Mouse (Mus musculus) ES-E14 (cell line): ENCODE measurements around the gene Cebpa. TPM values are rescaled to one million over a fixed set of nuclear protein-coding genes. Genes with fewer than 3 reads are reported as not detected.

ENCODE experiments used
- DNase-seq: peaks from one replicate; pipeline ENCODE4 v3.0.0-alpha.2; 2013; ENCODE audit warnings: low read depth, low spot score
- H3K27ac ChIP-seq: 2 replicates; pipeline ENCODE4 v1.5.1; 2012; ENCODE audit warnings: low read depth, mild to moderate bottlenecking, low read length, moderate library complexity, mixed read lengths; ENCODE audit not compliant: poor library complexity, insufficient read depth, severe bottlenecking
- H3K36me3 ChIP-seq: 2 replicates; pipeline ENCODE4 v1.6.1; 2012; ENCODE audit warnings: mild to moderate bottlenecking, low read length, moderate library complexity, mixed read lengths; ENCODE audit not compliant: control insufficient read depth, poor library complexity, insufficient read depth, severe bottlenecking
- H3K4me1 ChIP-seq, 2 experiments: fragments of 150-350 bp in 1 of 2; sonication (generic) in 1 of 2; 2 replicates each; pipeline ENCODE4 v1.6.1; 2012; ENCODE audit warnings: low read length in 2 of 2, mild to moderate bottlenecking in 1 of 2, mixed read lengths in 1 of 2; ENCODE audit not compliant: control insufficient read depth in 2 of 2, insufficient read depth in 2 of 2, poor library complexity in 1 of 2
- H3K4me3 ChIP-seq, 2 experiments: fragments of 150-350 bp in 1 of 2; sonication (generic) in 1 of 2; 2 replicates each; pipeline ENCODE4 v1.5.1; 2012; ENCODE audit warnings: low read length in 2 of 2, low read depth in 1 of 2, mild to moderate bottlenecking in 1 of 2, mixed read lengths in 1 of 2; ENCODE audit not compliant: insufficient read depth in 1 of 2, poor library complexity in 1 of 2, severe bottlenecking in 1 of 2
- H3K9ac ChIP-seq: 2 replicates; pipeline ENCODE4 v1.6.1; 2012; ENCODE audit warnings: low read depth, mild to moderate bottlenecking, low read length, mixed read lengths; ENCODE audit not compliant: poor library complexity, insufficient read depth, severe bottlenecking
- H3K9me3 ChIP-seq: fragments of 150-350 bp; sonication (generic); 2 replicates; pipeline ENCODE4 v1.6.1; 2012; ENCODE audit warnings: low read depth, mild to moderate bottlenecking, low read length; ENCODE audit not compliant: control insufficient read depth, insufficient read depth
- CHD2 ChIP-seq: IDR thresholded peaks from 2 replicates; pipeline ENCODE4 v1.6.1; 2014; ENCODE audit warnings: mild to moderate bottlenecking, low read depth, low read length, inconsistent platforms
- HCFC1 ChIP-seq: IDR thresholded peaks from 2 replicates; pipeline ENCODE4 v1.6.1; 2012; ENCODE audit warnings: low read length, inconsistent platforms, borderline replicate concordance; ENCODE audit not compliant: insufficient read depth
- MAFK ChIP-seq: IDR thresholded peaks from 2 replicates; pipeline ENCODE4 v1.6.1; 2014; ENCODE audit warnings: mild to moderate bottlenecking, low read depth, low read length, inconsistent platforms; ENCODE audit not compliant: insufficient read depth
- ZC3H11A ChIP-seq: IDR thresholded peaks from 2 replicates; pipeline ENCODE4 v1.6.1; 2012; ENCODE audit warnings: low read depth, mild to moderate bottlenecking, inconsistent platforms, low read length, borderline replicate concordance
- ZNF384 ChIP-seq: IDR thresholded peaks from 2 replicates; pipeline ENCODE4 v1.6.1; 2012; ENCODE audit warnings: low read depth, low read length, inconsistent platforms
- in situ Hi-C, 2 experiments: fragments of 600-800 bp; cut with MboI; formaldehyde crosslinking; loops; one replicate each; pipeline ENCODE4 v1.15.1; 2025; ENCODE audit warnings: low sequenced_read_pairs in 2 of 2, inconsistent platforms in 1 of 2; ENCODE audit not compliant: unreplicated experiment in 2 of 2
- total RNA-seq: library from RNA; depleted of rRNA; stranded (reverse); fragments of 300-350 nt; gene quantifications from 2 replicates; pipeline ENCODE4 v1.2.3, GENCODE M21; 2012

The Cebpa gene
- total RNA-seq, 1 experiment, result 2.5 TPM

GRCm38 (mm10) chr7:35134621-35135020 is 15.5 kb downstream of the Cebpa start:
- TF ChIP-seq HCFC1 (no peak), ZC3H11A (no peak)
- no peak overlapping the region for H3K9ac ChIP-seq
- no peak overlapping the region for H3K27ac ChIP-seq
- DNase-seq, result no peak
- H3K36me3 ChIP-seq, result no peaks in the 10 kb centered on the region
- no peaks in the 10 kb centered on the region for H3K9me3 ChIP-seq
- peaks cover 0 to 5% of the 10 kb centered on the region in 2 experiments; a peak in 1 of 4 replicates for H3K4me1 ChIP-seq
- in situ Hi-C loops, result no loop called here
- no peak overlapping the region for H3K4me3 ChIP-seq

- in situ Hi-C loops, result no loop called here
- Histone ChIP-seq H3K9me3 (no peaks in the 10 kb centered on the region), H3K4me1 (peaks cover 0 to 8% of the 10 kb centered on the region in 2 experiments; a peak in 2 of 4 replicates), H3K9ac (no peak overlapping the region), H3K4me3 (no peak overlapping the region), H3K36me3 (no peaks in the 10 kb centered on the region), H3K27ac (no peak overlapping the region)
- DNase-seq, result no peak
- TF ChIP-seq HCFC1 (no peak), CHD2 (no peak), ZC3H11A (no peak), ZNF384 (no peak)
These were observed 18.4 kb downstream of the Cebpa start for GRCm38 (mm10) chr7:35137524-35137923.

GRCm38 (mm10) chr7:35138481-35138880 is 19.4 kb downstream of the Cebpa start:
- Histone ChIP-seq H3K36me3 (no peaks in the 10 kb centered on the region), H3K9me3 (no peaks in the 10 kb centered on the region), H3K9ac (no peak overlapping the region), H3K4me3 (no peak overlapping the region), H3K4me1 (peaks cover 0 to 8% of the 10 kb centered on the region in 2 experiments; a peak in 2 of 4 replicates), H3K27ac (no peak overlapping the region)
- in situ Hi-C loops, result no loop called here
- no peak for TF ChIP-seq CHD2
- DNase-seq, result no peak

DNA sequence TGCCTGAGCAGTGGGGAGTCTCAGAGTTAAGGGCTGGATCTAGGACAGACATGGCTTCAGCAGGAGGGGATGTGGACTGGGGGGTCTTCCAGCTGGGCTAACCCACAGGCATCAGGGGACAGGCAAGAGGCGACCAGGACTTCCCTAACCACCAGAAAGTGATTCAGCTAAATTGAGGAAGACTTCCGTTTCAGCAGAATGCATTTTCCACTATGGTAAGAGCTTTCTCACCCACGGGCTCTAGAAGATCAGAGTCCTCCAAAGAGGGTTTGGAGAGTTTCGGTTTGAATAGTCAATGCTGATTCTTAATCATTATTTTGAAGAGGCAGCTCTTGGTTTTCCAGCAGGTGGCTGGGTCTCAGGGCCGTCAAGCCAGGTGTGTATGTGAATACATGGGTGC is 20.8 kb downstream of the Cebpa start:
- no peak for TF ChIP-seq ZC3H11A
- no peak for TF ChIP-seq ZNF384
- no peak for TF ChIP-seq HCFC1
- TF ChIP-seq MAFK, result no peak
- no peak for TF ChIP-seq CHD2
- Histone ChIP-seq H3K9me3 (no peaks in the 10 kb centered on the region), H3K27ac (no peak overlapping the region), H3K4me1 (peaks cover 0 to 6% of the 10 kb centered on the region in 2 experiments; a peak in 2 of 4 replicates), H3K36me3 (no peaks in the 10 kb centered on the region), H3K9ac (no peak overlapping the region), H3K4me3 (no peak overlapping the region)
- in situ Hi-C loops, result no loop called here
- DNase-seq, result no peak

- no peaks in the 10 kb centered on the region for H3K36me3 ChIP-seq
- no peak for TF ChIP-seq ZC3H11A
- no peak for TF ChIP-seq MAFK
- no peak for TF ChIP-seq CHD2
- no peak for TF ChIP-seq HCFC1
- TF ChIP-seq ZNF384, result no peak
- DNase-seq, result no peak
- H3K4me1 ChIP-seq, result peaks cover 0 to 3% of the 10 kb centered on the region in 2 experiments; a peak in 1 of 4 replicates
- no peak overlapping the region for H3K27ac ChIP-seq
- no peak overlapping the region for H3K9ac ChIP-seq
- in situ Hi-C loops, result no loop called here
- H3K9me3 ChIP-seq, result no peaks in the 10 kb centered on the region
- H3K4me3 ChIP-seq, result no peak overlapping the region
These were observed 22.4 kb downstream of the Cebpa start for GRCm38 (mm10) chr7:35141519-35141918.
